Mouse (Mus musculus): ENCODE results near the gene Rpl31.

GRCm38 (mm10) chr1:39340156-39340555 lies 27.5 kb upstream of the Rpl31 start:
- TF ChIP-seq HCFC1 (IDR thresholded peaks at IDR 0.05; ENCODE audit: borderline replicate concordance, insufficient read depth, low read length) = no peak
- TF ChIP-seq MAFK (IDR thresholded peaks at IDR 0.05; ENCODE audit: insufficient read depth, low read depth, low read length) = no peak
